Mouse (Mus musculus): ENCODE measurements at regions not wholly inside any gene's neighbourhood (a gene's known extent, or its start where the extent isn't known, plus 50 kb on each side); places are given as distances from the start of the nearest gene placed in this dataset.
A peak's percentile ranks its signal among the peaks of the same experiment; 100 is the strongest.

DNA sequence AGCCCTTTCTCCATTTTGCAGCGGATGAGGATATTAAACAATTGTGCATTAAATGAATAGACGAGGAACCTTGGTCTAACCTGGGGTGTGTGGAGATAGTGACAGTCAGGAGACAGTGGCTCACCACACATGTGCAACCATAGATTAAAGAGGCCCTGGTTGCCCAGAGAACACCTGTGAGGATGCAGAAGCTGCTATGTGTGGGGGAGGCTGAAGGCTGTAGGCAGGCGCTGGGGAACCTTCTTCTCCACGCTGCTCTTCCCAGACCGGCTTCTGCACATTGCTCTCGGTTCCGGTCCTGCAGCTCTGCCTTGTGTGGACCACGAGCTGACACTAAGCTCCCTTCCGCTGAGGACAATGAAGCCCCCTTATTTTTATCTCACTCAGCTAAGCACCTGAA, 412.1 kb upstream of the Adgrl2 start:
- Histone ChIP-seq H3K9ac (replicated peaks; ENCODE audit: low read length) (no peak overlapping the region), H3K4me2 (ENCODE audit: low read length) (no peak overlapping the region), H3K27ac (replicated peaks; ENCODE audit: low read depth, low read length) (no peak overlapping the region), H3K4me3 (replicated peaks; ENCODE audit: low read depth, low read length) (no peak overlapping the region), H3K4me1 (ENCODE audit: control insufficient read depth, insufficient read depth, low read length) (no peaks in the 10 kb centered on the region), H3K27me3 (ENCODE audit: control insufficient read depth, insufficient read depth, low read length) (no peaks in the 10 kb centered on the region), H3K36me3 (ENCODE audit: control insufficient read depth, insufficient read depth, low read length) (no peaks in the 10 kb centered on the region), H3K9me3 (ENCODE audit: control insufficient read depth, low read length) (no peaks in the 10 kb centered on the region)
- DNase-seq (no peak), ATAC-seq (ENCODE audit: low FRiP score, low TSS enrichment) (no peak)
- 65% methylated on average over 9 of the region's 9 CpGs for WGBS

DNA sequence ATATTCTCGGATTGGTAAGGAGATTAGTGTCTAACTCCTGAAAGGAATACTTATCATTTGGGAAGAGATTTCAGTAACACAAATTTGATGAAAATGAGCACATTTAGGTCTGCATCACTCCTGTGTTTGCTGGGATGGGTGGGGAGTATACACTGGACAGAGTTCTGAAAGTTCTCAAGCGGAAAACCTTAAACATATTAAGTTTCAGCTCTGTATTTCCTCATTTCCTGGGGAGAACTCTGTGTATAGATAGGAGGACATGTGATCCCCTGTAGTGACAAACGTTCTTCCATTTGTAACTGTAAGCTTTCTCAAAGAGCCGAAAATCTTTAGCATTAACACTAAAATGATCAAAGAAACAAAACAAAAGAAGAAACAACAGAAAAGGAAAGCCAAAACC, 404.7 kb upstream of the Adgrl2 start:
- H3K27ac ChIP-seq (replicated peaks; ENCODE audit: low read depth, low read length) = no peak overlapping the region
- no peaks in the 10 kb centered on the region for H3K4me1 ChIP-seq (ENCODE audit: control insufficient read depth, insufficient read depth, low read length)
- H3K36me3 ChIP-seq (ENCODE audit: control insufficient read depth, insufficient read depth, low read length) = no peaks in the 10 kb centered on the region
- no peaks in the 10 kb centered on the region for H3K27me3 ChIP-seq (ENCODE audit: control insufficient read depth, insufficient read depth, low read length)
- no peak for ATAC-seq (ENCODE audit: low FRiP score, low TSS enrichment)
- WGBS = 80% methylated on average over 4 of the region's 4 CpGs
- no peak overlapping the region for H3K9ac ChIP-seq (replicated peaks; ENCODE audit: low read length)
- H3K4me2 ChIP-seq (ENCODE audit: low read length) = no peak overlapping the region
- no peaks in the 10 kb centered on the region for H3K9me3 ChIP-seq (ENCODE audit: control insufficient read depth, low read length)
- H3K4me3 ChIP-seq (replicated peaks; ENCODE audit: low read depth, low read length) = no peak overlapping the region
- DNase-seq = no peak

DNA sequence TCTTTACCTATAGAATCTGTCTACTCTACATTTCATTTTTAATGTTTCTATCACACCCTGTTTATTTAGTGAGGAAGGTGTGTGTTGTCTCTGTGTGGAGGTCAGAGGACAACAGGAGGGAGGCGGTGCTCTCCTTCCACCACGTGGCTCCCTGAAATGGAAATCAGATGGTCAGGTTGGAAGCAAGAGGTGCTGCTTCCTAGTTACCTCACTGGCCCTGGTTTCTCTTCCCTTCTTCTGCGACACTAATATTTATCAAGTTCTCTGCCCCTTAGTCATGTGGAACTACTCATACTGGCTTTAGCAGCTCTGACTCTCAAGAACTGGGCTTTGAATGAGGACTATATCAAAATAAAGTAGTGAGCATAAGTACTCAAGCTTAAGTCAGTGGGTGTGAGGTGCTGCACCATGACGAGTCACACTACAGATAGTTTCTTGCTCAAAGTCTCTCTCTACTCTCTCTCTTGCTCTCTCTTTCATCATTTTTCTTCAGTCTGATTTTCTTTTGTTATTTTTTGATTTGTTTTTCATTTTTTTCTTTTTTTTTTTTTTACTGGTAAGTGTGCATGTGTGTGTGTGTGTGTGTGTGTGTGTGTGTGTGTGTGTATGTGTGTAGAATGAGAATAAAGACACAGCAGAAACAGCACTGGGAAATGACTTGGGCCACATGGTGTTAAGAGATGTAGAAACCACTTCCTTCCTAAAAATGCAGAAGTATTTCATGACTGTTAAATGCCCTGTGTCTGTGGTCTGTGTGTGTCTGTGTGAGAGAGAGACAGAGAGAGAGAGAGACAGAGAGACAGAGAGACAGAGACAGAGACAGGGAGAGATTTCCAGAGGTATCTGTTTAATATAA, 403.2 kb upstream of the Adgrl2 start:
- Histone ChIP-seq H3K27ac (replicated peaks; ENCODE audit: low read depth, low read length) (no peak overlapping the region), H3K9ac (replicated peaks; ENCODE audit: low read length) (no peak overlapping the region), H3K4me2 (ENCODE audit: low read length) (no peak overlapping the region), H3K36me3 (ENCODE audit: control insufficient read depth, insufficient read depth, low read length) (no peaks in the 10 kb centered on the region), H3K4me1 (ENCODE audit: control insufficient read depth, insufficient read depth, low read length) (no peaks in the 10 kb centered on the region), H3K4me3 (replicated peaks; ENCODE audit: low read depth, low read length) (no peak overlapping the region), H3K9me3 (ENCODE audit: control insufficient read depth, low read length) (no peaks in the 10 kb centered on the region), H3K27me3 (ENCODE audit: control insufficient read depth, insufficient read depth, low read length) (no peaks in the 10 kb centered on the region)
- ATAC-seq (ENCODE audit: low FRiP score, low TSS enrichment) = no peak
- 79% methylated on average over 4 of the region's 4 CpGs for WGBS
- no peak for DNase-seq

GRCm38 (mm10) chr3:149392164-149392563, 401.8 kb upstream of the Adgrl2 start:
- no peaks in the 10 kb centered on the region for H3K27me3 ChIP-seq (ENCODE audit: control insufficient read depth, insufficient read depth, low read length)
- no peaks in the 10 kb centered on the region for H3K4me1 ChIP-seq (ENCODE audit: control insufficient read depth, insufficient read depth, low read length)
- WGBS = 95% methylated on average over 9 of the region's 9 CpGs
- ATAC-seq (ENCODE audit: low FRiP score, low TSS enrichment) = no peak
- no peak overlapping the region for H3K9ac ChIP-seq (replicated peaks; ENCODE audit: low read length)
- H3K4me3 ChIP-seq (replicated peaks; ENCODE audit: low read depth, low read length) = no peak overlapping the region
- H3K4me2 ChIP-seq (ENCODE audit: low read length) = no peak overlapping the region
- H3K9me3 ChIP-seq (ENCODE audit: control insufficient read depth, low read length) = no peaks in the 10 kb centered on the region
- no peak overlapping the region for H3K27ac ChIP-seq (replicated peaks; ENCODE audit: low read depth, low read length)
- no peaks in the 10 kb centered on the region for H3K36me3 ChIP-seq (ENCODE audit: control insufficient read depth, insufficient read depth, low read length)
- no peak for DNase-seq

DNA sequence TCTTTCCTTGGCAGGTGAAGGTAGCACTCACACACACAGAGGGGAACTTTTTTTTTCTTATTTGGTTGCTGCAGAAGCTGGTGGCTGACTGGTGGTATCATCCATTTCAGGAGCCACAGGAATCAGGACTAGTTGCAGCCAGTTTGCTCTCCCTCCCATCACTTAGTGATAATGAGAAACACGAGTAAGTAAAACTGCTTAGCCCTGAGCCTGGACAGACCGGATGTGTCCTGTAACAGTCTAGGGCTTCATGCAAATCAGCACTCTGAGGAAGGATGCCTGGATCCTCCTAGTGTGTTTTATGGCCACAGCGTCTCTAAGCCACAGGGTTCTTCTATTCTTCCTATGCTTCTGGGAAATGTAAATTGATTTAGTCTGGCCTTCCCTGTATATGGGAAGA, 397.2 kb upstream of the Adgrl2 start:
- DNase-seq (no peak), ATAC-seq (ENCODE audit: low FRiP score, low TSS enrichment) (no peak)
- no peak overlapping the region for H3K4me3 ChIP-seq (replicated peaks; ENCODE audit: low read depth, low read length)
- no peak overlapping the region for H3K4me2 ChIP-seq (ENCODE audit: low read length)
- H3K4me1 ChIP-seq (ENCODE audit: control insufficient read depth, insufficient read depth, low read length) = no peaks in the 10 kb centered on the region
- WGBS = 32% methylated on average over 3 of the region's 3 CpGs
- no peaks in the 10 kb centered on the region for H3K9me3 ChIP-seq (ENCODE audit: control insufficient read depth, low read length)
- H3K27ac ChIP-seq (replicated peaks; ENCODE audit: low read depth, low read length) = no peak overlapping the region
- no peaks in the 10 kb centered on the region for H3K36me3 ChIP-seq (ENCODE audit: control insufficient read depth, insufficient read depth, low read length)
- no peaks in the 10 kb centered on the region for H3K27me3 ChIP-seq (ENCODE audit: control insufficient read depth, insufficient read depth, low read length)
- H3K9ac ChIP-seq (replicated peaks; ENCODE audit: low read length) = no peak overlapping the region

GRCm38 (mm10) chr3:149386027-149386426, 395.7 kb upstream of the Adgrl2 start:
- Histone ChIP-seq H3K9me3 (ENCODE audit: control insufficient read depth, low read length) (no peaks in the 10 kb centered on the region), H3K27me3 (ENCODE audit: control insufficient read depth, insufficient read depth, low read length) (no peaks in the 10 kb centered on the region; the same call in 1 of the 2 replicates), H3K9ac (replicated peaks; ENCODE audit: low read length) (no peak overlapping the region), H3K4me2 (ENCODE audit: low read length) (no peak overlapping the region), H3K4me3 (replicated peaks; ENCODE audit: low read depth, low read length) (no peak overlapping the region), H3K36me3 (ENCODE audit: control insufficient read depth, insufficient read depth, low read length) (no peaks in the 10 kb centered on the region), H3K4me1 (ENCODE audit: control insufficient read depth, insufficient read depth, low read length) (no peaks in the 10 kb centered on the region), H3K27ac (replicated peaks; ENCODE audit: low read depth, low read length) (no peak overlapping the region)
- 90% methylated on average over 2 of the region's 2 CpGs for WGBS
- ATAC-seq (ENCODE audit: low FRiP score, low TSS enrichment) (no peak), DNase-seq (no peak)

DNA sequence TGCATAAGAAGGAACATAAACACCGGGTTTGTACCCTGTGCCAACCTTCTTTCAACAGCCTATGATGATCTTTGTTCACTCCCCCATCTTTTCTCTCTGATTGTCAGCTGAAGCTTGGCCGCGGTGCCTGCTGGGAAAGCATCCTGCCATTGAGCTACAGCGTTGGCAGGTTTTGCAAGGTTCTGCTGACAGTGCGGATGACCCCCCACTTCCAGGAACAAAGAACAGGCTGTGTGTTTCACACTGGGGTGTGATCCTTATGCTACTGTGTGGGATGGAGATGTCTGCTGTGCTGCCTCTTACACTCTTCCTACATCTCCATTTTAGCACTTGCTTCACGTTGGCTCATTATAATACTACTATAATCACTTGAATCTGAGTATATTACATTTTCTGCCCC, 395.0 kb upstream of the Adgrl2 start:
- no peak overlapping the region for H3K4me3 ChIP-seq (replicated peaks; ENCODE audit: low read depth, low read length)
- H3K27ac ChIP-seq (replicated peaks; ENCODE audit: low read depth, low read length) = no peak overlapping the region
- no peaks in the 10 kb centered on the region for H3K36me3 ChIP-seq (ENCODE audit: control insufficient read depth, insufficient read depth, low read length)
- ATAC-seq (ENCODE audit: low FRiP score, low TSS enrichment) = no peak
- 34% methylated on average over 6 of the region's 6 CpGs for WGBS
- H3K9ac ChIP-seq (replicated peaks; ENCODE audit: low read length) = no peak overlapping the region
- no peaks in the 10 kb centered on the region for H3K4me1 ChIP-seq (ENCODE audit: control insufficient read depth, insufficient read depth, low read length)
- DNase-seq = no peak
- no peak overlapping the region for H3K4me2 ChIP-seq (ENCODE audit: low read length)
- H3K9me3 ChIP-seq (ENCODE audit: control insufficient read depth, low read length) = no peaks in the 10 kb centered on the region
- no peaks in the 10 kb centered on the region; the same call in 1 of the 2 replicates for H3K27me3 ChIP-seq (ENCODE audit: control insufficient read depth, insufficient read depth, low read length)

DNA sequence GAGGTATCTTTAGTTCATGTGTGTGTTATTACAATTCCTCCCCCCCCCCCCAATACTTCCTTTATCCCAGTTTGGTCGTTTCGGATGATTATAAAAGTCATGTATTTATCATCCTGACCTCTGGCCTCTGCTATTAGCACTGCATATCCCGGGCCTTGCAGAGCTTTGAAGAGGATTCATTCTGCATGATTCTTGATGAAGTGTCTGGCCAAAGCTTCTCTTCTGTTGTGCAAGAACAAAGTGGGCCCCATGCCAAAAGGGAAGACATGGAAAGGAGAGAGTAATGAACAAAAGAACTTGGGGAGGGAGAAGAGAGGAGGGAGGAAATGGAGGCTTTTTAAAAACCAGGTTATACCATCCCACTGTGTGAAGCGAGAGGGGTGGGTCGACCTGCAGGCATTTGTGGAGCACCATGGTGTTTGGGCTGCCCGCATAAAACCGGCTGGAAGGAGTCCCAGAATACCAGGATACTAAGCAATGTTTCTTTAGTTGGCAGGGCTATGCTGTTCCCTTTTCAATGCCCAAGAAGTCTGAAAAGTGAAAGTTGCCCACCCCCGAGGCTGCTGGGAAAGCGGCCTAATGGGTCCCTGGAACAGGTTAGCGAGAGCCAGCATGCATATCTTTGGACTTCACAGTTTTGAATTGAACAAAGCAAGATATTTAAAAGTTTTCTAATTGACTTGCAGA, 391.3 kb upstream of the Adgrl2 start:
- H3K4me2 ChIP-seq (ENCODE audit: low read length) = no peak overlapping the region
- DNase-seq (peak; percentile 32), ATAC-seq (ENCODE audit: low FRiP score, low TSS enrichment) (peak; percentile 55)
- 81% methylated on average over 10 of the region's 10 CpGs for WGBS
- H3K27ac ChIP-seq (replicated peaks; ENCODE audit: low read depth, low read length) = no peak overlapping the region
- no peak overlapping the region for H3K4me3 ChIP-seq (replicated peaks; ENCODE audit: low read depth, low read length)
- H3K36me3 ChIP-seq (ENCODE audit: control insufficient read depth, insufficient read depth, low read length) = no peaks in the 10 kb centered on the region
- no peaks in the 10 kb centered on the region for H3K4me1 ChIP-seq (ENCODE audit: control insufficient read depth, insufficient read depth, low read length)
- H3K27me3 ChIP-seq (ENCODE audit: control insufficient read depth, insufficient read depth, low read length) = no peaks in the 10 kb centered on the region; the same call in 1 of the 2 replicates
- H3K9me3 ChIP-seq (ENCODE audit: control insufficient read depth, low read length) = no peaks in the 10 kb centered on the region
- no peak overlapping the region for H3K9ac ChIP-seq (replicated peaks; ENCODE audit: low read length)

- Histone ChIP-seq H3K27me3 (ENCODE audit: control insufficient read depth, insufficient read depth, low read length) (no peaks in the 10 kb centered on the region; the same call in 1 of the 2 replicates), H3K4me1 (ENCODE audit: control insufficient read depth, insufficient read depth, low read length) (no peaks in the 10 kb centered on the region), H3K36me3 (ENCODE audit: control insufficient read depth, insufficient read depth, low read length) (no peaks in the 10 kb centered on the region), H3K4me3 (replicated peaks; ENCODE audit: low read depth, low read length) (no peak overlapping the region), H3K27ac (replicated peaks; ENCODE audit: low read depth, low read length) (no peak overlapping the region), H3K9me3 (ENCODE audit: control insufficient read depth, low read length) (no peaks in the 10 kb centered on the region), H3K4me2 (ENCODE audit: low read length) (no peak overlapping the region), H3K9ac (replicated peaks; ENCODE audit: low read length) (no peak overlapping the region)
- 91% methylated on average over 6 of the region's 6 CpGs for WGBS
- DNase-seq (no peak), ATAC-seq (ENCODE audit: low FRiP score, low TSS enrichment) (no peak)
Measured at GRCm38 (mm10) chr3:149381051-149381450, 390.7 kb upstream of the Adgrl2 start.

Data from midbrain, embryonic 14.5 days (tissue).